In genomic region chr7:125670865-125671264, GRCm38 (mm10) we compare ENCODE assay signal across 17 mouse cellular contexts. TPM values are rescaled to one million over a fixed set of nuclear protein-coding genes. Genes with fewer than 3 reads are reported as not detected.
A peak's percentile ranks its signal among the peaks of the same experiment; 100 is the strongest.
DNase-seq lines count a peak whose midpoint lies in the region; ATAC-seq and TF ChIP-seq lines count a peak whose summit lies in the region.
"Had no signal": no experiment of that assay in that cellular context is flagged by ENCODE, and none has a peak within 500 bp of the region (broad histone marks: within the 10 kb centered on the region; RNA-seq: fewer than 3 reads in every experiment).

No protein-coding gene starts in this region.

- H3K4me1 ChIP-seq in G1E (ENCODE audit: insufficient read depth, low read depth, low read length) = peaks cover 64% of the 10 kb centered on the region
- peaks cover 0 to 15% of the 10 kb centered on the region in 2 experiments; a peak in 3 of 4 replicates for H3K4me1 ChIP-seq in liver, embryonic 14.5 days (replicated peaks; ENCODE audit: control insufficient read depth in 2 of 2, insufficient read depth in 2 of 2, low read length in 1 of 2)
- H3K4me1 ChIP-seq in forebrain, embryonic 15.5 days = no peaks in the 10 kb centered on the region
- H3K4me1 ChIP-seq: embryonic facial prominence, embryonic 12.5 days; heart, embryonic 13.5 days; hindbrain, embryonic 12.5 days had no signal

- H3K27me3 ChIP-seq in G1E (ENCODE audit: insufficient read depth, low read length) = no peaks in the 10 kb centered on the region
- no peaks in the 10 kb centered on the region for H3K27me3 ChIP-seq in liver, embryonic 14.5 days (ENCODE audit: control insufficient read depth, insufficient read depth, low read length)
- H3K27me3 ChIP-seq in forebrain, embryonic 15.5 days = no peaks in the 10 kb centered on the region
- H3K27me3 ChIP-seq: embryonic facial prominence, embryonic 12.5 days; heart, embryonic 13.5 days; hindbrain, embryonic 12.5 days had no signal

- peak overlapping the region; percentile 36; the same call in 1 of the 2 replicates for H3K4me3 ChIP-seq in G1E (ENCODE audit: low read depth, low read length)
- H3K4me3 ChIP-seq in liver, embryonic 14.5 days (ENCODE audit: insufficient read depth in 1 of 2, low read depth in 2 of 2, low read length in 2 of 2) = no peak overlapping the region
- no peak overlapping the region for H3K4me3 ChIP-seq in forebrain, embryonic 15.5 days
- H3K4me3 ChIP-seq: embryonic facial prominence, embryonic 12.5 days; heart, embryonic 13.5 days; hindbrain, embryonic 12.5 days had no signal

- WGBS in liver, embryonic 14.5 days (ENCODE audit: insufficient replicate concordance) = 34% methylated on average over 6 of the region's 6 CpGs
- 92% methylated on average over 6 of the region's 6 CpGs for WGBS in forebrain, embryonic 15.5 days

- no peak overlapping the region; the same call in 1 of the 2 replicates for H3K27ac ChIP-seq in liver, embryonic 14.5 days
- H3K27ac ChIP-seq in forebrain, embryonic 15.5 days (replicated peaks) = no peak overlapping the region
- H3K27ac ChIP-seq: embryonic facial prominence, embryonic 12.5 days; heart, embryonic 13.5 days; hindbrain, embryonic 12.5 days had no signal

- TF ChIP-seq EP300 in liver, embryonic 14.5 days (IDR thresholded peaks at IDR 0.05; ENCODE audit: low read depth) = no peak

- peak; percentile 61 for DNase-seq in G1E (ENCODE audit: low spot score)
- DNase-seq in c-Kit-positive CD71-positive TER-119-positive erythroid progenitor cells, embryonic 14.5 days (ENCODE audit: low spot score) = peak; percentile 27
- DNase-seq in liver, embryonic 14.5 days (ENCODE audit: low read depth in 3 of 3, low spot score in 3 of 3) = peak; percentile 19 to 32 (median 25)
- DNase-seq in frontal cortex, postnatal 10 days (ENCODE audit: low spot score in 2 of 2) = no peak
- DNase-seq: cerebellum, adult 11-12 months; cerebellum, adult 9-10 months; cerebellum, postnatal 25 days; gastrocnemius, postnatal 36 days; heart, adult 11 months; heart, postnatal 36 days had no signal

- H3K9me3 ChIP-seq in G1E (replicated peaks) = no peaks in the 10 kb centered on the region
- H3K9me3 ChIP-seq in liver, embryonic 14.5 days (ENCODE audit: control insufficient read depth, low read length) = no peaks in the 10 kb centered on the region
- H3K9me3 ChIP-seq in forebrain, embryonic 15.5 days = no peaks in the 10 kb centered on the region
- H3K9me3 ChIP-seq: embryonic facial prominence, embryonic 12.5 days; heart, embryonic 13.5 days; hindbrain, embryonic 12.5 days had no signal

- no peak for TF ChIP-seq CTCF in G1E (IDR thresholded peaks at IDR 0.05; ENCODE audit: low read depth, low read length)
- TF ChIP-seq CTCF in liver, embryonic 14.5 days (IDR thresholded peaks at IDR 0.05; ENCODE audit: low read depth) = no peak

- ATAC-seq in G1E (ENCODE audit: extremely low read depth, insufficient number of reproducible peaks, low FRiP score, poor library complexity, severe bottlenecking) = peak; percentile 94
- peak; percentile 87 for ATAC-seq in liver, embryonic 14.5 days (ENCODE audit: insufficient read depth)
- ATAC-seq in megakaryocyte-erythroid progenitor cell, adult 5-6 weeks (replicated peaks; ENCODE audit: low FRiP score, low TSS enrichment, poor library complexity, severe bottlenecking) = peak; percentile 51
- no peak for ATAC-seq in forebrain, embryonic 15.5 days (replicated peaks)
- ATAC-seq: forebrain, embryonic 16.5 days; hindbrain, embryonic 16.5 days had no signal

- H3K36me3 ChIP-seq in G1E (replicated peaks) = peaks cover 100% of the 10 kb centered on the region
- H3K36me3 ChIP-seq in liver, embryonic 14.5 days (replicated peaks; ENCODE audit: control insufficient read depth, insufficient read depth, low read depth) = peaks cover 57% of the 10 kb centered on the region
- H3K36me3 ChIP-seq in forebrain, embryonic 15.5 days = peaks cover 96% of the 10 kb centered on the region

- H3K9ac ChIP-seq in liver, embryonic 14.5 days (replicated peaks) = no peak overlapping the region
- H3K9ac ChIP-seq in forebrain, embryonic 15.5 days (replicated peaks) = no peak overlapping the region
- H3K9ac ChIP-seq: embryonic facial prominence, embryonic 12.5 days; heart, embryonic 13.5 days; hindbrain, embryonic 12.5 days had no signal

- peak overlapping the region; percentile 38 for H3K4me2 ChIP-seq in liver, embryonic 14.5 days (ENCODE audit: low read depth)
- H3K4me2 ChIP-seq in forebrain, embryonic 15.5 days (replicated peaks) = no peak overlapping the region
- H3K4me2 ChIP-seq: embryonic facial prominence, embryonic 12.5 days; heart, embryonic 13.5 days; hindbrain, embryonic 12.5 days had no signal

RNA-seq across cellular contexts. Expression of gene Gtf3c1, which starts 36.7 kb away (rescaled TPM):
- total RNA-seq in G1E (2014; fragmentation: Nextera tagmentation) = 74.1 and 74.4 TPM in 2 replicates
- total RNA-seq in G1E (2017) = 36.8 and 42.1 TPM in 2 replicates
- polyA plus RNA-seq in G1E (2012) = 151 and 156 TPM in 2 replicates
- polyA plus RNA-seq in liver, embryonic 14.5 days (2012; rRNA removed) = 6.9 and 7.3 TPM in 2 replicates
- 6.3 and 9.4 TPM in 2 replicates for polyA plus RNA-seq in liver, embryonic 14.5 days (2014; fragmentation: Nextera tagmentation; extraction: Ambion mirVana)
- total RNA-seq in megakaryocyte-erythroid progenitor cell, adult 5-6 weeks (2014; fragmentation: Nextera tagmentation) = 32.8 and 42.8 TPM in 2 replicates
- total RNA-seq in megakaryocyte-erythroid progenitor cell, adult 5-6 weeks (2017) = 30.2 and 41.2 TPM in 2 replicates
- 36.8 and 39.1 TPM in 2 replicates for polyA plus RNA-seq in forebrain, embryonic 15.5 days (2015; fragmentation: Nextera tagmentation; extraction: Ambion mirVana)

RNA-seq across cellular contexts. Expression of gene D430042O09Rik, which starts 36.8 kb away (rescaled TPM):
- total RNA-seq in G1E (2014; fragmentation: Nextera tagmentation) = 29.0 and 34.2 TPM in 2 replicates
- 15.4 and 17.6 TPM in 2 replicates for total RNA-seq in G1E (2017)
- 6.6 and 7.7 TPM in 2 replicates for polyA plus RNA-seq in G1E (2012)
- 2.2 and 2.3 TPM in 2 replicates for polyA plus RNA-seq in liver, embryonic 14.5 days (2012; rRNA removed)
- polyA plus RNA-seq in liver, embryonic 14.5 days (2014; fragmentation: Nextera tagmentation; extraction: Ambion mirVana) = 1.5 and 2.2 TPM in 2 replicates
- 8.0 and 10.5 TPM in 2 replicates for total RNA-seq in megakaryocyte-erythroid progenitor cell, adult 5-6 weeks (2014; fragmentation: Nextera tagmentation)
- total RNA-seq in megakaryocyte-erythroid progenitor cell, adult 5-6 weeks (2017) = 12.9 and 15.3 TPM in 2 replicates
- polyA plus RNA-seq in forebrain, embryonic 15.5 days (2015; fragmentation: Nextera tagmentation; extraction: Ambion mirVana) = 7.8 and 7.9 TPM in 2 replicates

Comparison
In these comparisons a context has a peak if more than half of its experiments do, and no peak if none do; other contexts are left out.
1. DNase-seq: peak in G1E (single experiment), c-Kit-positive CD71-positive TER-119-positive erythroid progenitor cells, embryonic 14.5 days (single experiment) and liver, embryonic 14.5 days (3 of 3); none in frontal cortex, postnatal 10 days (0 of 2).